Mouse (Mus musculus) lung, postnatal 4 days (tissue): ENCODE results near the gene Fcer1g.
A peak's percentile ranks its signal among the peaks of the same experiment; 100 is the strongest.

Experiments used
- DNase-seq, 2 experiments: peaks; one replicate each; pipeline ENCODE4 v3.0.0; 2021

Fcer1g gene

GRCm38 (mm10) chr1:171234126-171234525 is at the start of gene Fcer1g:
Gene Fcer1g, minus strand, starts transcription at chr1:171234365.
- peak; percentile 62 to 65 for DNase-seq

GRCm38 (mm10) chr1:171283188-171284160 is 49.3 kb upstream of the Fcer1g start:
- DNase-seq: peak in 1 of 2 experiments; percentile 19

- DNase-seq: no peak
These were observed 48.1 kb upstream of the Fcer1g start for GRCm38 (mm10) chr1:171282086-171282805.

GRCm38 (mm10) chr1:171281528-171281923 is 47.4 kb upstream of the Fcer1g start:
- peak; percentile 84 to 90 for DNase-seq

GRCm38 (mm10) chr1:171280916-171281527 is 46.9 kb upstream of the Fcer1g start, which contains the start of gene Ppox:
Gene Ppox, minus strand, starts transcription at chr1:171281186.
- peak; percentile 92 to 94 for DNase-seq

- peak in 1 of 2 experiments; percentile 18 for DNase-seq
These were observed 46.2 kb upstream of the Fcer1g start for GRCm38 (mm10) chr1:171280250-171280915.

GRCm38 (mm10) chr1:171279721-171280120 is 45.6 kb upstream of the Fcer1g start:
- no peak for DNase-seq

GRCm38 (mm10) chr1:171279012-171279705 is 45.0 kb upstream of the Fcer1g start:
- no peak for DNase-seq

GRCm38 (mm10) chr1:171278436-171278835 is 44.3 kb upstream of the Fcer1g start:
- DNase-seq: no peak

- no peak for DNase-seq
These were observed 43.6 kb upstream of the Fcer1g start for GRCm38 (mm10) chr1:171277736-171278135.

- peak in 1 of 2 experiments; percentile 22 for DNase-seq
These were observed 42.1 kb upstream of the Fcer1g start for GRCm38 (mm10) chr1:171276110-171276748.

- DNase-seq: peak in 1 of 2 experiments; percentile 17
These were observed 41.1 kb upstream of the Fcer1g start for GRCm38 (mm10) chr1:171275144-171275734.

- peak in 1 of 2 experiments; percentile 29 for DNase-seq
These were observed 40.0 kb upstream of the Fcer1g start for GRCm38 (mm10) chr1:171274171-171274570.

- no peak for DNase-seq
These were observed 37.9 kb upstream of the Fcer1g start for GRCm38 (mm10) chr1:171272086-171272485.

GRCm38 (mm10) chr1:171271622-171272021 is 37.5 kb upstream of the Fcer1g start:
- no peak for DNase-seq

GRCm38 (mm10) chr1:171271196-171271595 is 37.0 kb upstream of the Fcer1g start:
- peak in 1 of 2 experiments; percentile 30 for DNase-seq

- DNase-seq: peak; percentile 68 to 85
These were observed 36.4 kb upstream of the Fcer1g start for GRCm38 (mm10) chr1:171270573-171270900.

- DNase-seq: peak; percentile 96 to 97
These were observed 35.8 kb upstream of the Fcer1g start, which contains the start of gene B4galt3 for GRCm38 (mm10) chr1:171269848-171270572. Gene B4galt3, plus strand, starts transcription at chr1:171270328.

GRCm38 (mm10) chr1:171268341-171268740 is 34.2 kb upstream of the Fcer1g start:
- no peak for DNase-seq
